Mouse (Mus musculus): ENCODE measurements at regions not wholly inside any gene's neighbourhood (a gene's known extent, or its start where the extent isn't known, plus 50 kb on each side); places are given as distances from the start of the nearest gene placed in this dataset.
"Not testable (repeated sequence)": the region's sequence is repeated elsewhere in the genome, so short reads cannot be mapped to it uniquely, and the experiment has no call there.

DNA sequence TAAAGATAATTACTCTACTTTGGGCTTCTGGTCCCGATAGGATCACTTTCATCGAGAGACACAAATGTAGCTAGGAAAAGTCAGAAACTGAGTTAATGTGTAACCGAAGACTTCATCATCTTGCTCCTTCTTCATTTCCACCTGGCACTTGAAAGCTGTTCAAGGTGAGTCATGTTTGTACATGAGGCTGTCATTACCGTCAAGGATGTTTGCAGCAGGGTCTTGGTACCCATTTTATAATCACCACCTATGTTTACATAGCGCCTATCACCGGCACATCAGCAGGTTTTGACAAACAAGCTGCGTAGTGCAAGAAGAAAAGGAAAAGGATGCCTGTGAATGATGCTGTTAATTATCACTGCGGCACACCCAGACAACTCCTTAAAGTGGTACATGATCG is 377.0 kb upstream of the Zfp703 start:
- DNase-seq (ENCODE audit: low read depth), result no peak

DNA sequence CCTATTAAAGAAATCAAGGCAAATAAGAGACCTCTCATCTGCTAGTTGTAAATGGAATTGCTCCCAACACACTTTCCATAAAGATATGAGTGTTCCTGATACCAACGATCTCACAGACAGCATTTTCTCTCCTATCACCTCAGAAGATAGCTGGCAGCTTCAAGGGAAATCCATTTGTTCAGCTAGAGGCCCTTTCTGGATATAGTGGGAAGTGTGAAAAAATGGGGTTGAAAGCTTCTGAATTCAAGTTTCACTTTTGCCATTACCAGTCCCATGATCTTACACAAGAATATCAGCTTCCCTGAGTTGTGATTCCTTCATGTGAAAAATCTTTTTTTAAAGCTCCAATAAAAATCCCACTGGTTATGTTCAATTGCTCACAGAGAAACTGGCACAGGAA is 369.1 kb upstream of the Zfp703 start:
- DNase-seq (ENCODE audit: low read depth), result no peak

DNA sequence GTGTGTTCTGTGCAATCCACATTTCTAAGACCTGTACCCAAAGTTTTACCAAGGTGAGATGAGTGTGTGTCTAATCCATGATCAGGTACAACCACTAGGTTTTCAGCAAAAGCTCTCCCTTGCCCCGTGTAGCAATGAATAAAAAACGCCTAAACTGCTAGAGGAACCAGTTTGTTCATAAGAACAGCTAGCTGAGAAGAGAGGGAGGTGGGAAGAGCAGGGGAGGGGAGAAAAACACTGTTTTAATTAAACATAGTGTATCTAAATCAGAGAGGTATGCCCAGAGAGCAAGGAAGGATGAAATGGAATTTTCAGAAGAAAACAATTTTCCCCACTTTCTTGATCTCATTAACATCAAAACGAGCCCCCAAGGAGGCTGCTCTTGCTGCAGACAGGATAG is 368.5 kb upstream of the Zfp703 start:
- no peak for DNase-seq (ENCODE audit: low read depth)

DNA sequence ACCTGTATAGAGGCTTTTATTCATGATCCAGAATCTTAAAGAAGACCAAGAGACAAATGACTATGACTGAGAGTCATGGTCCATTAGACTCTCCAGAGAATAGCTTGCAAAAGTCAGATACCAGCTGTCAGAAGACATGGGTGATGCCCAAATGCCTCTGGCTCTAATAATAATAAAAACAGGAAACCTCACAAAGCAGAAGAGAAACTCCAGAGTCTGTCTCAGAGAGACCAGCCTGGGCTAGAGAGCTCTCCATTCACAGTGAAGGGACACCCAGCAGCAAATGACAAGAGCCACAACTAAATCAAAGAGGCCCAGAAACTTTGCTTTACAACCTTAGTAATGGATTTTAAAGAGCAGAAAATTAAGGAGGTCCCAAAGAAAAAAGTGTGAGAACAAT is 365.0 kb upstream of the Zfp703 start:
- DNase-seq (ENCODE audit: low read depth), result no peak

DNA sequence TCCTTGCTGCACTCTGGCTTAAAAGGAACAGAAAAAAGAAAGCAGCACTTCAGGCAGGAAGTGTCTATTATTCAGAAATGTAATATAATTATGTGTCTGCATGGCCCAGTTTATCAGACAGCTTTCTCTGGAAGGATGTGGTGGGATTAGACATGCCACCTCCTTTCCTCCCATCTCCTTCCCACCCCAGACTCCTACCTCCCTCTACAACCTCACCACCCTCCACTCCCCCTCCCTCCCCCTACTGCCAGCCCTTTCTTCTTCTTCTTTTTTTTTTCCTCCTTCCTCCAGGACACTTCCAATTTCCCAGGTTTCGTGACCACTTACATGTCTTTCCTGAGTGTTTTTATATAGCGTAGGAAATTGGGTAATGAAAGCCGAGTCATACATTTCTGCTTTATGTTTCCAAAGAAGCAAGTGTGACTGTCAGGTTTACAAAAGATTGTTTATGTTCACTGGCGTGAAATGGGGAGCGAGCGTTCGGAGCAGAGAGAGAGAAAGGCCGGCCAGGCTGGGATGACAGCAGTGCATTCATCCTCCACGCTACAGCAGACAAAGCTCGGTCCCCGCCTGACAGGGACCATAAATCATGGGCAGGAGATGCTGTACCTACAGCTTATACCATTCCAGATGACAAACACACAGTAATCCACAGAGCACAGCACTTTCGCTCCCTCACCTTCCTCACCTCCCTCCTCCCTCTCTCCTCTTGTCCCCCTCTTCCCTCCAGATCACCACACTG is 354.6 kb upstream of the Zfp703 start:
- no peak for DNase-seq (ENCODE audit: low read depth)

DNA sequence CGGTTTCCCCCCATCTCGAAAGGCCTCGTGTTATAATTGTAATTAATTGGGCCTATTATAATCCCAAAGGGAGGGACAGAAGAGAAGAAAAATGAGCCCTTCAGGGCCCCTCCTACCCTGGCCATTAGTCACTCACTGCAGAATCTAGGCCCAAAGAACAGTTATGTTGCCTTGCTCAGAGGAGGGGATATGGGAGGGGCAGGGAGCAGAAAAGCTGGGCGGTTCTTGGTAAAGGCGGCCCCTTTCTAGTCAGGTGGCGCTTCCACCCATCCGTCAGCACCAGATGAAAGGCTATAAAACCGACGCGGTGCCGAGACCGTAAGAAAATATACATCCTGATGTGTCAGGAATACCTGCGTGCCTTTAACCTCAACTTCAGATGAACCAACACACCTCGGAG is 350.9 kb upstream of the Zfp703 start:
- peak; percentile 2 for DNase-seq (ENCODE audit: low read depth)

DNA sequence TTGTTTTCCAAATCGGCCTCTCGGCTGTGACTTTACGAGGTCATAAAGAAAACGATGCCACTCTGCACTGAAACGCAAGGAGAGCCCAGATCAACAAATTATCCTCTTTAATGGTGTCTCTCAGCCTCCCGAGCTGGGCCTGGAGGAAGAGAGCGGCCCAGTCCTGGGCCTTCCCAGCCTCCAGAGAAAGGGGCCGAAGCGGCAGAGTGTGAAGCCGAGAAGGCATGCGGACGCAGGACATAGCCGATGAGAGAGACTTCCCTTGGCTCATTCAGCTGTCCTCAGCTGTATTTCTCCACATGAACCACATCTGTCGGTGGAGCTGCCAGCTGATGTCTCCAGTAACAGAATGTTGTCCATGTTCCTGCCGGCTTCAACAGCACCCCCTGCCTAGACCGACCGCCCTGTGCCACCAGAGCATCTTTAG is 350.5 kb upstream of the Zfp703 start:
- DNase-seq (ENCODE audit: low read depth), result no peak

DNA sequence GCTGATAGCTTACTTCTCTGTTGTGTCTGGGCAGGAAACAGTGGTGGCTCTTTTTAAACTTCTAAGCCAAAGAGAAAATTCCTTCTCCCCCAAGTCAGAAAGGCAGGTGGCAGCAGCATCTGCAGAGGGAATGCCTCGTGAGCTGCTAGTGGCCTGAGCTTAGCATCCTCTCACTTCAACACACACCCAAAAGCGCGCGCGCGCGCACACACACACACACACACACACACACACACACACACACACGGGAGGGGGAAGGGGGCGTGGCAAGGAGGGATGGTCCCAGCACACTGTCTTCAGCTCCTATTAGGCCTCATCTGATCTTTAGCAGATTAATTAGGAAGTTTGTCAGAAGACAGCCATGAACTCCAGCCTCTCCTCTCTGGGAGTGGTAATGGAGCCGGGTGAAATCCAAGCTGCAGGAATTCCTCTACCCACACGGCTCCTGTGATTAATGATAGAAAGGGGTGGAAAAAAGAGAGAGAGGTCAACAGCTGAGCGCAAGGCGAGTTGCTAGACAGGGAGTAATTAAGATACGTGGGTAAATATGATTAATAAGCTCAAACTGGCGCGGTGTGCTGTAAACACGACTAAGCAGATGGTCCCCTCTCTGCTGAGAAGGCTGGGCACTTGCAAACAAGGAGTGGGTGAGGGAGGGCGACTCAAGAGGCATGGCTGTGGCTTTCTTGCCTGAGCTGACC is 349.8 kb upstream of the Zfp703 start:
- DNase-seq (ENCODE audit: low read depth), result no peak

DNA sequence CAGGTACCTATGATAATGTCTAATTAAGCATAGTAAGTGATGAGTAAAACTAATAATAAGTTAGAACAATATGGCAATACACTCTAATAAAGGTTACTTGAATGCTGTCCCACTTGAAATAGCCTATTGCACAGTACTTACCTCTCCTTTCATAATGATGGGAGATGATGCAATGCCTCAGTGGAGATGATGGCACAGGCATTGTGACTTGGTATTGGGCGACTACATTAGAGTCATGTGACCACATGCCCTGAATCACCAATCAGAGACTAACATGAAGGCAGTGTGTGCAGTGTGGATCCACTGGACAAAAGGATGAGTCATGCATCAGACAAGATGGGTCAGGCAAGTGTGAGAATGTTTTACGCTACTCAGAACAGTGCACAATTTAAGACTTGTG is 346.6 kb upstream of the Zfp703 start:
- no peak for DNase-seq (ENCODE audit: low read depth)

DNA sequence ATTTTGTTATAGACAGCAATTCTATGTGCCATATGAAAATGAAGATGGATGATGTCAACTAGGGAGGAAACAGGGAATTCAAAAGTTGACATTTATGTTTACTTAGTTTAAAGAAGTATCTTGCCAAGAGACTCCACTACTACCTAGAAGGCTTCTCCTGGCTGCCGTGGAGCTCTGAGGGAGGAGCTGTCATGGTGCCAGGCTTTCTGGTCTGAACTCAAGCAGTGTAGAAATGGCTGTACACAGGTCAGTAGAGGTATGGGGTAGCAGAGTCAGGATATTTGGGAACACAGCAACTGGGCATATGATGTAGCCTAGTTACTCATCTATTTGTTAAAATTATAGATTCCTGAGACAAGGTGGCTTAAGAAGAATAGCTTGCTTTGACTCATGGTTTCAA is 341.4 kb upstream of the Zfp703 start:
- DNase-seq (ENCODE audit: low read depth), result no peak

DNA sequence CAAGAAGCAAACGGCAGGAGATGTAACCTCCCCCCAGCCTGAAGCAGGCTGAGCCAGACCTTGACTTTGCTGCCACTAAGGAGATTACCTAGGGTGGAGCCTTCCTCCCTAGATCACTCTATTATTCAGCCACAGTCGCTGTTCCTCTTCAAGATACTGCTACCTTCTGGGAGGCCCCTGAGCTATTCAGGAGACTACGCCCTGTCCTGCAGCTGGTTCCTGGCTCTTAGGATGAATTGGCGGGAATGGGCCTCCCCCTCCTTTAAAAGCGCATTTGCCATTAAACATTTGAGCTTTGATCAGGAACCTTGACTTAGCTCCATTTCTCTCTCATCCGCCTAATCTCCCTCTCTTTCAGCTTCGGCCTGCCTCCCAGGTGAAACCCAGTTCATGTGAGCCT is 331.8 kb upstream of the Zfp703 start:
- not testable (repeated sequence) for DNase-seq (ENCODE audit: low read depth)

DNA sequence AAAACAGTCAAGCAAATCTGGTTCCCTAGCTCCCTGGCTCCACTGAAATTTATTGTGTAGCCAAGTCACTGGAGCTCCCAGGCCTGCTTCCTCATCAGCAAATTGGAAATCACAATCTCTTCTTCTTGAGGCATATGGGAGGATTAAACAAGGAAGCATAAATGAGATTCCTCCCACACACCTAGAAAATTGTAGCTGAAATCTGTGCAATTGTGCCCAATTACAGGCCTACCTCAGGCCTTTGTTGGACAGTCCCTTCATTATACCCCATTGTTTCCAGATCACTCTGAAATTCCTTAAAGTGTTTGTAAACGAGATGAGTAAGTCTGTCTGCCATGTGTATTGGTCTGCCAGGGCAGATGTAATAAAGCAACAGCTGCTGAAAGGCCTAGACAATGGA is 326.8 kb upstream of the Zfp703 start:
- DNase-seq (ENCODE audit: low read depth), result no peak

DNA sequence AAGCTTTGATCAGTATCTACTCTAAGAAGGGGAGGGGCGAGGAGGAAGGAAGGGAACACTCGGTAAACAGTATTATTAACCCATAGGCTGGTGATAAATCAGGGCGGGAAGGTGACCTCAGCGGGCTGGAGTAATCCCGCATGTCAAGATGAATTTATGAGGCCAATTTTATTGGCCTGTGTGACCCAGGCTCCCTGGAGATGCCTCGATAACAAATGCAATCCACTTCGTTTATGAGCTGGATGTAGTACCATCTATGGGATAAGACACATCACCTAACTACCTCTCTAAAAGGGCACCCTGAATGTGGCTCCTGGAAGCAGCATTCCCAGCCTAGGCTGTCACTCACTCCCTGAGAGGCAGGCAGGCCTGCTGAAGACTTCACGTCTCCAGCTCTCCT is 321.2 kb upstream of the Zfp703 start:
- DNase-seq (ENCODE audit: low read depth), result no peak

DNA sequence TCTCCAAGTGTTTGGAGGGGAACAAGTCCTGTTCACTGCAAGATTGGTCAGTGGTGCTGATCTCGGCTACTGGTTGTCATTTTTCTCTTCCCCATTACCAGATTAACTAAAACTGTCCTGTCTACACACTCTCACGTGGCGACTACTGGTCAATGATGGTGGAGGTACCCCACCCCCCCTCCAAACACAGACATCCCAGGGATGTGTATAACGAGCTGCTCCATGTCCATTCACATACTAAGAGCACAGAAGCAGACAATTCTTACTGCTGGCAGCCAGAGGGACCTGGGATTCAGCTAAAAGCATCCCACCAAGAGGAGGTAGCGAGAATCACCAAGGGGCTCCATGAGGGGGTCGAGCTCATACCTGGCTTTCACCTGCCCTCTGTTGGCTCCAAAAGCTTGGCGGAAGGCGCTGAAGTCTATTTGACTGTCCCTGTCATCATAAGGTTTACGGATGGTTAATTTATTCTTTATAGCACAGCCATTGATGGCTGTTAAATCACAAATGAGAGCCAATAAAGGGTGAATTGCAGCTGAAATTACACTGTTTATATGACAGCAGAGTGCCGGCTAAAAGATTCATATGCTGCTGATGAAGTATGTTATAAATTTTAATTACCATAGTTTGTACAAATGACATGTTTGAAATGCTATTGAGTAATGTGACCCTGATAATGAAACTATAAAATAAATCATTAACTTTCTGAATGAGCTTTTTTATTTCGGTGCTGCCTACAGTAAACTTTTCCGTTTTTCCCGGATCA is 320.6 kb upstream of the Zfp703 start:
- no peak for DNase-seq (ENCODE audit: low read depth)

DNA sequence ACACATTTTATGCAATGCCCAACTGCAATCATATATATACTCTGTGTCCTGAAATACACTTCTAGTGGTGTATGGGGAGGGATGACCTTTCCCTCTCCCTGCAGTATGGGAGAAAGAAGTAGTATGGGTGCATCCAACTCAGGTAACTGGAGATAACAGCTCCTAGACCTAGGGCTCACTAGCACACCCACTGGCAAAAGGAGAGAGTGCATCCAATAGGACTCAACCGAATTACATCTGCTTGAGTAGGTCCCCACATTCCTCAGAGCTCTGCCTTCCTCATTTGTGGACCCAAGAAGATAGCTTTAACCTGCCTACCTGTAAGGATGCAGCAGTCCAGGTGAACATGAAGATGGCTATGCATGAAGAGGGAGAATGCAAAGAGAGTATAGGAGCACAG is 317.7 kb upstream of the Zfp703 start:
- peak; percentile 10 for DNase-seq (ENCODE audit: low read depth)

DNA sequence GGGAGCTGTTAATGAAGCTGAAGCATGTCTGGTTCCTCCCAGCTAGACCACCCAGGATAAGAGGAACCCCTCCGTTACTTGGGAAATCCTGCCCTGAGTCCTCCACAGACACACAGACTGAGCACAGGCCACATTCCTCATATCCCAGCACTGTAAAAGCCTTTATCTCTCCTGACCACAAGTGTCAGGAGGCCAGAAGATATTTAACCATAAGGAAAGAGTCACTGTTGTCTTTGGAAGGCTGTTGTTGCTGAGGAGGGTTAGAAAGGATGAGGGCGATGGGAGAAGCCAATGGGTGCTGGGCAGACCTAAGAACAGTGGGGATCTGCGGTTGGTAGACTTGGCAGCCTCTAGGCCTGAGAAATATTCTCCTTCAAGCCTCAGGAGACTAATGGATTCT is 307.6 kb upstream of the Zfp703 start:
- DNase-seq (ENCODE audit: low read depth), result no peak

DNA sequence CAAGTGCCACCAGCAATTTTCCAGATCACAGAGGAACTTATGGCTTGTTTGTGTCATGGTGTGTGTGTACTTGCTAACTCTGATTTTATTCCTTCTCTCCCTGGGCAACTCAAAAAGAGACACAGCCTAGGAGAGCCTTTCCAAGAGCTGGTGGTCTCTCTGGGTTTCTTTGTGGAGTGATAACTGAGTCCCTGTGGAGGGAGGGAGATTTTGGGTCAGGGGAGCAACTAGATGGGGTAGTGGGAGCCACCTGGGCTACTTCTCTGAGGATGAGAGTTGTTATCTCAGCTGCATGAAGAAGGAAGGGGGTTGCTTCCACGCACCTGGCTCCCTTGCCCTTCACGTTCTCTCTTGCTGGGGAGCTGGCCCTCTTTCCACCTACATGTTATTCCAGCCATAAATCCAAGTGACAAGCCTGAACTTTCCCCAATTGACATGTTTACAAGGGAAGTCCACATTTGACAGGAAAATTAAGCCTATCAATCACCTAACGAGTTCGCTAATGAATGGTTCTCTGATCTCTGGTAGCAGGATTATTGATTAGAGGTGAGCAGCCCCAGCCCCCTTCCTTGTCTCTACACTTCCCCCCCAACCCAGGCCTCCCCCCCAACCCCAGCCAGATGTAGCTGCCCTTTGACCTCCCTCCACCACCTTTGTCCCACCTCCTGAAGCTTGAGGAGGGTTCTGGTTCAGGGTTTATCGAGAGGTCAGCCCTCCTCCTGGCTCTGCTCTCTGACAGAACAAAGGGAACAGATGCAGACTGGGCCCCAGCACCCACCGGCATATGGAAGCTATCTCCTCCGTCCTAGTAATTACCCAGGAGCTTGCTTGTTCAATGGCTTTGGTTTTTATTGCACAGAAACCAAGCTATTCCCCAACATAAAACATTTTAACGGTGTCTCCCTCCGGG is 304.4 kb upstream of the Zfp703 start:
- DNase-seq (ENCODE audit: low read depth), result no peak

DNA sequence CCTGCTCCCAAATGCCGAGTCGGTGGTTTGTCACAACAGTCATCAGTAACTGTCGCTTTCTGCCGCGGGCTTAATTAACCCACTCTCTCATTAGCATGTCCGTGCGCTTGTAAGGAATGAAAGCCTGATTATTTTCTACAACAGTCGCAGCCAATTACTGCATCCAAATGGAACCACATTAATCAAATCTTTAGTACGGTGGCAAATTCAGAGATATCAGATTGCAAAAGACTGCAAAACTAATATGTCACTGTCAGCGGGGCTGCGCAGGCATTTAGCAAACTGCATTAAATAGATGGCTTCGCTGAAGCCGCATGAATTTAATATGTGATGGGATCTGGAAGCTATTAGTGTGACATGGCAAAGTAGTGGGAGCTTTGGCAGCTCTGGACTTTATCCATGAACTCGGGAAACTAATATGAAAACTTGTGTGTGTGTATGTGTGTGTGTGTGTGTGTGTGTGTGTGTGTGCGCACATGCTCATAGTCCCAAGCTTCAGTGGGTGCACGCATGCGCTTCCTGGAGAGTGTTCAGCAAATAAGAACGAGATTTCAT is 299.5 kb upstream of the Zfp703 start:
- DNase-seq (ENCODE audit: low read depth), result no peak

DNA sequence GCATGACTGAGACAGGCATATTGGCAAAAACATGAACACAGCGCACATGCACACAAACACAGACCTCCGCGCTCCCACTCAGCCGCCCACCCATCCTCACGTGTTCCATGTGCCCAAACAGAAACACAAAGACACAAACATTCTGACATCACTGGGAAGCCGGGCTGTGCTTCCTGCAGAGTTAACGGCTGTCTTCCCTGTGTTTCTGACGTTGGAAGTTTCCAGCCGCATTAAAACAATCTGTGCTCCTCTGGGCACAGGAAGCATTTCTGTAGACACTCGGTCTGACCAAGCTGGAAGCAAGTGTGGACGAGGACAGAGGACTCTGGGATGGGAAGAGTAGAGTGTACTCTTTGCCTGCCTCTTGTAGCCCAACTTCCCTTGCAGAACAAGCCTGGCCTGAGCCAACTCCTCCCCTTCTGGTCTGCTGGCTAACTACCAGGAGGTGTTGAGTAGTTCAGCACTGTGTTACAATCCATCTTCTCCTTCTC is 296.2 kb upstream of the Zfp703 start:
- DNase-seq (ENCODE audit: low read depth), result no peak

DNA sequence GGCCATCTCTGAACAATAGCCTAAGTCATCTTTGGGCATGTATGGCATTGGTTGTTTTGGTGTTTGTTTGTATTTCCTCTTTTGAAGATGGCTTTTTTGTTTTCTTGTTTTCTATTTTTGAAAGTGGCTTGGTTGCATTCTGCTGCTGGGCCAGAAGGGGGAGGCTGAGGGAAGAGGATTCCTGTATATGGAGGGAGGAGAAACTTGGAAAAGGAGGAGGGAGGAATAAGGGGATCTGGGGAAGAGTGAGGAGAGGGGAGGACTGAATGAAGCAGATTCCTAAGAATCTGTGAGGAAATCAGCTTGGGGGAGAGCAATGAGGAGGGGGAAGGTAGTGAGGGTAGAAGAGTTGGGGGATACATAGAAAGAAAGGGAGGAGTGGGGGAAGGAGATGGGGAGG is 290.0 kb upstream of the Zfp703 start:
- DNase-seq (ENCODE audit: low read depth), result no peak

DNA sequence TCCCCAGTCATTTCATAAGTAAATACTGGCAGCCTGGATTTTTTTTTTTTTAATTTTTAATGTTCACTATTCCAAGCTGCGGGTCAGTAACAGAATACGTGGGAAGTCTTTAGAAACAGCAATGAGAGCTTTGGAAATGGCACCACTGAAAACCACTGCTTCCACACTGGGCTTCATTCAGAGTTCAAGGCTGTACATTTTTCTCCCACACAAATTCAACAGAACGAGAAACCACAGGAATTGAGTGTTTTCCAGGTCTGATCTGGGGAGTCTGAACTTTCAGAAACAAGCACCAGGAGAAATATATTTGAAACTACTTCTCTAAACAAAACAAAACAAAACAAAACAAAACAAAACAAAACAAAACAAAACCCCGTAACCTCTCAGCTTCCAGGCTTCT is 289.1 kb upstream of the Zfp703 start:
- no peak for DNase-seq (ENCODE audit: low read depth)

Data from induced T-regulatory cell, adult 2 months (primary cell).